Mouse (Mus musculus): ENCODE results near the gene Mnd1. TPM values are rescaled to one million over a fixed set of nuclear protein-coding genes. Genes with fewer than 3 reads are reported as not detected.

Mnd1 gene
- 4.2 TPM in 2 replicates for polyA plus RNA-seq (2012; rRNA removed)

GRCm38 (mm10) chr3:84155558-84156006 lies at the start of gene Mnd1:
TSS of gene Mnd1 (minus strand) at chr3:84155786.
- peak; percentile 96 for DNase-seq (ENCODE audit: low spot score)

- no peak for DNase-seq (ENCODE audit: low spot score)
Measured at GRCm38 (mm10) chr3:84204640-84205039, 49.1 kb upstream of the Mnd1 start.

- DNase-seq (ENCODE audit: low spot score) = no peak
Measured at GRCm38 (mm10) chr3:84200559-84201420, 45.2 kb upstream of the Mnd1 start.

- DNase-seq (ENCODE audit: low spot score) = no peak
Measured at GRCm38 (mm10) chr3:84199516-84199915, 43.9 kb upstream of the Mnd1 start.

- DNase-seq (ENCODE audit: low spot score) = no peak
Measured at GRCm38 (mm10) chr3:84198229-84198628, 42.6 kb upstream of the Mnd1 start.

GRCm38 (mm10) chr3:84193881-84194280 lies 38.3 kb upstream of the Mnd1 start:
- DNase-seq (ENCODE audit: low spot score) = no peak

GRCm38 (mm10) chr3:84191141-84191881 lies 35.7 kb upstream of the Mnd1 start:
- DNase-seq (ENCODE audit: low spot score) = no peak

GRCm38 (mm10) chr3:84190513-84191061 lies 35.0 kb upstream of the Mnd1 start:
- DNase-seq (ENCODE audit: low spot score) = no peak

- no peak for DNase-seq (ENCODE audit: low spot score)
Measured at GRCm38 (mm10) chr3:84189629-84190173, 34.1 kb upstream of the Mnd1 start.

GRCm38 (mm10) chr3:84181717-84182116 lies 26.1 kb upstream of the Mnd1 start:
- DNase-seq (ENCODE audit: low spot score) = no peak

GRCm38 (mm10) chr3:84181102-84181501 lies 25.5 kb upstream of the Mnd1 start:
- DNase-seq (ENCODE audit: low spot score) = no peak

GRCm38 (mm10) chr3:84180304-84180703 lies 24.7 kb upstream of the Mnd1 start:
- no peak for DNase-seq (ENCODE audit: low spot score)

- no peak for DNase-seq (ENCODE audit: low spot score)
Measured at GRCm38 (mm10) chr3:84177834-84178233, 22.2 kb upstream of the Mnd1 start.

GRCm38 (mm10) chr3:84175337-84176315 lies 20.0 kb upstream of the Mnd1 start:
- DNase-seq (ENCODE audit: low spot score) = no peak

GRCm38 (mm10) chr3:84173581-84174154 lies 18.1 kb upstream of the Mnd1 start, which contains the start of gene Gm6525:
TSS of gene Gm6525 (plus strand) at chr3:84174104.
- no peak for DNase-seq (ENCODE audit: low spot score)

- no peak for DNase-seq (ENCODE audit: low spot score)
Measured at GRCm38 (mm10) chr3:84172406-84172805, 16.8 kb upstream of the Mnd1 start.

- no peak for DNase-seq (ENCODE audit: low spot score)
Measured at GRCm38 (mm10) chr3:84169393-84170005, 13.9 kb upstream of the Mnd1 start.

GRCm38 (mm10) chr3:84168943-84169342 lies 13.4 kb upstream of the Mnd1 start:
- DNase-seq (ENCODE audit: low spot score) = no peak

- DNase-seq (ENCODE audit: low spot score) = no peak
Measured at GRCm38 (mm10) chr3:84166073-84166472, 10.5 kb upstream of the Mnd1 start.

- no peak for DNase-seq (ENCODE audit: low spot score)
Measured at GRCm38 (mm10) chr3:84165391-84165790, 9.8 kb upstream of the Mnd1 start.

Data from urinary bladder, adult 2 months (tissue).